Mouse (Mus musculus) C2C12 (cell line): ENCODE results near the gene Klf1.

Experiments used
- CTCF ChIP-seq: IDR thresholded peaks from one replicate; pipeline ENCODE4 v1.5.1; 2011; ENCODE audit not compliant: control insufficient read depth, insufficient read depth, insufficient read length
- USF1 ChIP-seq: IDR thresholded peaks from one replicate; pipeline ENCODE4 v1.6.1; 2011; ENCODE audit warnings: low read depth, mild to moderate bottlenecking, control low read depth, moderate library complexity

GRCm38 (mm10) chr8:84943699-84944098 is 42.0 kb downstream of the Klf1 start:
- TF ChIP-seq USF1 (no peak), CTCF (no peak)
